Mouse (Mus musculus) heart, postnatal 25 days (tissue): ENCODE measurements around the gene Sugct. TPM values are rescaled to one million over a fixed set of nuclear protein-coding genes. Genes with fewer than 3 reads are reported as not detected.
"Not testable (repeated sequence)": the region's sequence is repeated elsewhere in the genome, so short reads cannot be mapped to it uniquely, and the experiment has no call there.

Experiments used
- DNase-seq: peaks from one replicate; pipeline ENCODE4 v3.0.0; 2022; ENCODE audit warnings: low spot score
- intact Hi-C: fragments of 180-260 bp; cut with DNase I; formaldehyde crosslinking; loops from one replicate; pipeline ENCODE4 v1.15.1; 2025
- total RNA-seq, 2 experiments: library from RNA; stranded (reverse); gene quantifications; 2 replicates each; pipeline ENCODE4 v1.2.3; 2021

The Sugct gene
- total RNA-seq, 2 experiments from 2014 or later: 0.61 to 0.96 TPM

- no peak for DNase-seq
- intact Hi-C loops: no loop called here
Measured at GRCm38 (mm10) chr13:16938552-16939465, 756.5 kb downstream of the Sugct start.

DNA sequence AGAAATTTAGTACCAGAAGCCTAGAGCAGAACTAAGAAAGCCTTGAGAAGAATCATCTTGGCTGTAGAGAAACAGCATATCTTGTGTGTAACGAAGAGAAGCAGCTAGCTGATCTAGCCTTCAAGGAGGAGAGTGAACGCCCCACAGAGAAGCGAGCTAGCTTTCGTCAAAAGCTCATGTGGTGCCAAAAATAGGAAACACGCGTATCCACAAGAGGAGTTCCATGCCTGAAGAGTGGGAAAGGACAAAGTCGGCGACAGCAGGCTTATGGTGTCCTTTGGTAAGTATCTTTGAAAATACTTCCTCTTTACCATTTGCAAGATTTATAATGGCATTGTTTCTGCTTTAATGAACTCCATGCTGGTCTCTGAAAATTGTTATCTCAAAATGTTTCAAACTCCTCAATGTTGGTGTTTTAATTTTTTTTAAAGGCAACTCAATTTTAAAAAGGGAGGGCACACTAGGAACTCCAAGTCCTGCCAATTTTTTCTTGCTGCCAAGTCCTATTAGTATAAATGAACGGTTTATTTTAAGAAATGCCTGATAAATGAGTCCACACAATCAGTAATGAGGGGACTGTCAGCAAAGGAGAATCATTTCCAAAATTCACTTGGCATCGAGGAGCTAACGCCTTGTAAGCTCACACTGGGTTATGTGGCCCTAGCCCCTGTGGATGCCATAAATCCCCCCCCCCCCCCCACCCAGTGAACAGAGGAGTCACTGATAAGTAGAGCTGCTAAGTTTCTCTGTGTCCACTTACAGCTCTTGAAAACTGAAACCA lies 757.7 kb downstream of the Sugct start:
- intact Hi-C loops: no loop called here
- DNase-seq: peak; percentile 6

DNA sequence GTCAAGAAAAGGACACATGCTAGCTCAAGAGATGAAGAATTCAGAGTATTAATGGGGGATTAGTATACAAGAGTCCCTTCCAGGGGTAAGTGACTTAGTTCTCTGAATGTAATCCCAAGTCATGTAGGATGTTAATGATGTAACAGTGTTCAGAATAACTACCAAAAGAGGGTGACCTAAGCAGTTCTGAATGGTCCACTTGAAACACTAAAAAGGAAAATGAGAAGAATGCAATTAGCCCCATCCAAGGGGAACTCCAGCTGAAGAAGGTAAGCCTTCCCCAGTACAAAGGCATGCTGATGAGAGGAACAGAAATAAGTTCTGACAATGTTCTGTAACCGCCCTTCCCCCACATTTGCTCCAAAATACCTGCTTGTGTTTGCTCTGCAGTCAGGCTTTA lies 760.3 kb downstream of the Sugct start:
- intact Hi-C loops: no loop called here
- DNase-seq: no peak

- intact Hi-C loops: no loop called here
- DNase-seq: no peak
Measured at GRCm38 (mm10) chr13:16933600-16933999, 761.8 kb downstream of the Sugct start.

- intact Hi-C loops: no loop called here
- DNase-seq: no peak
Measured at GRCm38 (mm10) chr13:16921305-16921704, 774.0 kb downstream of the Sugct start.

- no peak for DNase-seq
- intact Hi-C loops: no loop called here
Measured at GRCm38 (mm10) chr13:16915697-16916096, 779.7 kb downstream of the Sugct start.

DNA sequence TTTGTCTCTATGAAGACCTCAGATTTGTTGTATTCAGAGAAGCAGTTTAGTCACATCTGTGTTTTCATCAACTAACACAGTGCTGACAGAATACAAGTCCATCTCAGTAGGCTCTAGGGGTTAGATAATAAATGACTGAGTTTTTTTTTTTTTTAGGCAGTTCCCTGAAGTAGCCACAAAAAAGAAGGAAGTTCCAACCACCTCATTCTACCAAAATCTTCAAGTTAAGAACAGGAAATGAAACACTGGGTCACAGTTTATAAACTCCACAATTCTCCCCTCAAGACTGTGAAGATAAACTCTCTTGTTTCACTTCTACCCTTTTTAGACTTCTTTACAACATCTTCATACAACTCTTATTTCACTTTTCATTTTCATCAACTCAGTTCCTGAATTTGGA lies 783.1 kb downstream of the Sugct start:
- DNase-seq: no peak
- intact Hi-C loops: no loop called here

GRCm38 (mm10) chr13:16906974-16907373 lies 788.4 kb downstream of the Sugct start:
- no peak for DNase-seq
- intact Hi-C loops: no loop called here

GRCm38 (mm10) chr13:16901424-16901823 lies 793.9 kb downstream of the Sugct start:
- intact Hi-C loops: no loop called here

DNA sequence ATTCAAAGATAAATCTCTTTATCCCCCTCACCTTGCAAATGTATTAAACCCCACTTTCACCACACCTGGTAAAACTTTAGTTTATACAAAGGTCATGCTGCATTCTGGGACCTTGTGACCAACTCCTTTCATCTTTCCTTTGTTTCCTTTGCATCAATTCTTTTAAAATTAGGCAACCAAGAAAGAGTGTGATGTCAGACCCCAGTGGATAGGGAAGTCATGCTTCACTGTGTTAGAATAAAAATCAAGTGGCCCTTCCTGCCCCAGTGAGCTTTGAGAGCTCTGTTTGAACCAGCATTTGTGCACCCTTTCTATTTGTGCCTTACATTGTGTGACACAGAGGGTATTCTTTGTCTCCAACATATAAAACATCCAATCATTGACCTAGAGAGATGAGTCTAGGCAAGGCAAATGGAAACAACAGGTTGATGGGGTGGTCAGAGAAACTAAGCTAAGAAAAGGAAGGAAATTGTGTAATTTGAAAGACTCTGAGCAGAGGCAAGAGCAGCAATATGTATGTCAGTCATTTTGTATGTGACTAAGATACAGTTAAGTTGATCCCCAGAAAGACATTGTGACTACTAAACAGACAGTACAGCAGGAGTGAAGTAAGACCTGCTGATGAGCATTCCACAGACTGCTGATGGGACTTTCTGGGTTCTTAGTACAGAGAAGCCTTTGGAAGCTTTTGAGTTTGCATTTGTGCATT lies 797.1 kb downstream of the Sugct start:
- intact Hi-C loops: no loop called here
- DNase-seq: no peak

More at GRCm38 (mm10) chr13:16901424-16901823, 793.9 kb downstream of the Sugct start:
- no peak for DNase-seq

DNA sequence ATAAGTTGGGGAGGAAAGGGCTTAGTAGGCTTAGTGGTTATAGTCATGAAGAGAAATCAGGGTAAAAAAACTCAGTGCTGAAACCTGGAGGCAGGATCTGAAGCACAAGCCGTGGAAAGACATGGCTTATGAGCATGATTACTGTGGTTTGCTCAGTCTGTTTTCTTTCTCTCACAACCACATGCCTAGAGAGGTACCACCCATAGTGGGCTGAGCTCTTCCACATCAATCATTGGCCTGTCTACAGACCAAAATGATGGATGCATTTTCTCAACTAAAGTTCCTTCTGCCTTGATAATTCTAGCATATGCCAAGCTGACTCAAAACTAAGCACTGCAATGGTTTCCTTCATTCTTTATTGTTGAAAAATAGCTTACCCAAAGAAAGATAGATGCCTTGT lies 817.3 kb downstream of the Sugct start:
- intact Hi-C loops: no loop called here
- no peak for DNase-seq

DNA sequence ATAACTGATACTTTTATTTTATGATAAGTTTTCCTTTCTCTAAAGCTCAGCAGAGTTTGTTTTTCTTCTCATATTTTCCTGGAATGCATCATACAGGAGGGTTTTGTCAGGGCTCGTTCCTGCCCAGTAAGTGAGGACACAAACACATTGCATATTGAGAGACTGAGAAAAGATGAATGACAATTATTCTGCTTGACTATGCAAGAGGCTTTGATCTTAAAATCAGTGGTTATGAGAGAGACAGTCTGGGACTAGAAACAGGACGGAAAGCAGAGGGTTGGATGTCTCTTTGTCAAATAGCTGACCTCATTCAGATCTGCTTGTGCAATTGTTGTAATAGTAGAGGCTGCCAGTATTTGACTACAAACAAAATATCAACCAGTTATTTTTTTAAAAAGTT lies 835.4 kb downstream of the Sugct start:
- intact Hi-C loops: no loop called here
- no peak for DNase-seq

DNA sequence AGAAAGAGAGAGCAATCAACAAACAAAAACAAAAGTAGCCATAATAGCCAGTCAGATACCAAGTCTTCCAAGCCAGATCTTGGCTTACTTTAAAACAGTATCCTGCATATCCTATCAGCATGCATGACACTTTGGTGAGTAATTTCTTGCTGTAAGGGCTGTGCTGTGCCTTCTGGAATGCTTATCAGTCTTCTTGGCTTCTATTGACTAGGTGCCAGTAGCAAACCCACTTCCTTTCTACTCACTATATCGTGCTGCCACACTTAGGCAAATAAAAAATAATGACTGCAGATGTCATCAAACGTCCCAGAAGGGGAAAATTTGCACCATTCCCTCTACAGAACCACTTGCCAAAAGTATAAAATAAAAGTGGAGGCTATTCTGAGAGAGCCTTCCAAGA lies 848.1 kb downstream of the Sugct start:
- intact Hi-C loops: no loop called here
- DNase-seq: no peak

DNA sequence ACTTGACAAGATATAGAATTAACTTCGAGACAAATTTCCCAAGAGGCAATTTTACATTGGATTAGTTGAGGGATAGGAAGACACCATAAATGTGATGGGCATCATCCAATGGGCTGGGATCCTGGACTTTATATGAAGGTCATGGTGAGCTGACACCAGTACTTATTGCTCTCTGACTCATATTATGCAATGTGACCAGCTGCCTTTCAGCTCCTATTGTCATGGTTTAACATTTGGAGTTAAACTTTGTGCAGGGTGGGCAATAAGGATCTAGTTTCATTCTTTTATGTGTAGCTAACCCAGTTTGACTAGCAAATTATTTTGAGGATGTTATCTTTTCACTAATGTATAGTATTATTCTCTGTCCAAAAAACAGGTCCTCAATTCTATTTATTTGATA lies 854.4 kb downstream of the Sugct start:
- DNase-seq: no peak
- intact Hi-C loops: no loop called here

- no peak for DNase-seq
- intact Hi-C loops: no loop called here
Measured at GRCm38 (mm10) chr13:16838409-16838808, 856.9 kb downstream of the Sugct start.

DNA sequence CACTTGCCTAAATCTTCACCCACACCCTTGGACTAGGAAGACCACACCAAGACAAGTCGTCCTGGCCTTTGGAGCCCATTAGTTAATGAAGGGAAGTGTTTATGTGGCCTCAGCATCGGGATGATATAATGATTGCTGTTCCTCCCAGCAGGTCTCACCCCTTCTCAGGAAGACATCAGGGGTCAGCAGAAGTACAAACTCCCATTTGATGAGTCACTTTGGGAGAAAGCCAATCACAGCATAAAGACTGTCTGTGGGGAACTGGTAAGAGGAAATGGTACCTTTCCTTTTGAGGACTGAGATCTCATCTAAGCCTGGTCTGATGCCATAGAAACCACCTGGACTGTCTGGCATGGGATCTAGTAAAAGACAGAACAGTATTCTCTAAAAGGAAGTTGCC lies 860.2 kb downstream of the Sugct start:
- intact Hi-C loops: no loop called here
- no peak for DNase-seq

GRCm38 (mm10) chr13:16833069-16833468 lies 862.3 kb downstream of the Sugct start:
- intact Hi-C loops: no loop called here
- no peak for DNase-seq

GRCm38 (mm10) chr13:16831840-16832239 lies 863.5 kb downstream of the Sugct start:
- DNase-seq: no peak
- intact Hi-C loops: no loop called here

DNA sequence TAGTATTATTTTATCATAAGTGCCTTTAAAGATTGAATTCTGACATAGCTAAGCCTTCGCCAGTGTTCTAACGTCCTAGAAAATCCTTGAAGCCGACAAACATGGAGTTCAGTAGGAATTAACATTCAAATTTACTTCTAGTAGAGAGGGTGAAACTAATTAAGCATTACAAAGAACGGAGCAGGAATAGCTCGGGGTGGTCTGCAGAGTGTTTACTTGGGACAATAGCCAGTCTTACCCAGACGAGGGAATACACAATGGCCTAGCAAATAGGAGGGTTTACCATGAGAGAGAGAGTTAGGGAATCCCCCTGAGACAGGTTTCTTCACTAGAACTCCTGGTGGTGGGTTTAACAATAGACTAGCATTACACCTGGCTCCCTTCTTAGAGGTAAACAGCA lies 865.1 kb downstream of the Sugct start:
- intact Hi-C loops, DNase-seq: not testable (repeated sequence)

DNA sequence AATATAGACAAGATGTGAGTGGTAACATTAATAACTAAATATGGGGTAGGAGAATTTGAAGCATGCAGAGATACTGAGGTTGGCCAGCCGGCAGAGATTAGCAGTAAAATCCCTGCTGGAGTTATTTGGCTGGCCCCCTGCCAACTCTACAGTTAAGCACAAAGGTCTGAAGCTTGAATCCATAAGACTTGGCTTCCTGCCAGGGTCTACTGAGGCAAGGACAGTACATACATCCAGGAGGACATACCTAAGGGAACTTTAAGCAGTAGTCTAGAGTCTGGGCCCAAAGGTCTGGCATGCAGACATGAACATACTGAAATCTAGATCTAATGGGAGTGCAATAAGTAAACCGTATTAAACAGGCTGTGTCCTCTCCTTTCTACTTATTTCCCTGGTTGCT lies 865.8 kb downstream of the Sugct start:
- DNase-seq: no peak

More for the DNA sequence above, 865.8 kb downstream of the Sugct start:
- intact Hi-C loops: loop anchor here (10.0 kb wide), 1 partner anchor 815 kb away; the partner anchor contains the start of gene Inhba
